Mouse (Mus musculus): ENCODE measurements around the gene Mks1.
A peak's percentile ranks its signal among the peaks of the same experiment; 100 is the strongest.

The Mks1 gene

GRCm38 (mm10) chr11:87879826-87880225 lies 26.8 kb downstream of the Mks1 start:
- no peak for DNase-seq

DNA sequence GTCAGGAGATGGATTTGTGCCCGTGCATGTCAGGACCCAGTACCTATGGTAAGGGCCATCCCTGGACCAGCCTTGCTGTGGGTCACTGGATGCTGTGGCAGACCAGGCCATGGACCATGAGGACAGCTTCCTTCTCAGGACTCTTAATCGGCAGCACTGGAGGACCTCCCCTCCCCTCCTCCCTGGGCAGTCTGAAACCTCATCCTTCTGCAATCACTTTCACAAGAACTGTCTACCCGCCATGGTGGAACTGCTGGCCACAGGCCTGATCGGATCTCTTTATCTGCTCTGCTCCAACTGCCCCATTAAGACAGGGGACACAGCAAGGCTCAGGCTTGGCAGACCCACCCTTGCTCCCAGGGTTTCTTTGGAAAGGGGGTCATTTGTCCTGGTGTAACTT lies 28.7 kb downstream of the Mks1 start:
- no peak for DNase-seq

GRCm38 (mm10) chr11:87883493-87883892 lies 30.5 kb downstream of the Mks1 start:
- DNase-seq: peak in 1 of 2 experiments; percentile 21

GRCm38 (mm10) chr11:87884856-87885255 lies 31.8 kb downstream of the Mks1 start:
- no peak for DNase-seq

DNA sequence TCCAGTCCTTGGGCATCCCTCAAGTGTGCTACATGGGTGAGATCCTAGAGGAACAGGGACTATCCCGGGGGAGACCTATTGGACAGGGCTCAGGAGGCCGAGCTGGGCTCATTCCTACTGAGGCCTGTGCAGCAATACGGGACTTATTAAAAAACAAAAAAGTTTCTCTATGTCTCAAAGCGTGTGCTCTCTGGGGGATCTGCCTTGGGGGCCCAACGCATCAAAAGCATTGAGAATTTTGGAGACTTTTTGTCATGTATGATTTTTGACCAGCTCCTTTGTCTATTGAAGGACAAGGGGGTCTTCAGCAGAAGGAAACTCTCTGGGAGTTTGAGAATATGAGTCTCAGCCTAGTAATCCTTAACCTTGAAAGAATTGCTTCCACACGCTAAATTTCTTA lies 39.2 kb downstream of the Mks1 start, which contains the start of gene Olfr462:
Gene Olfr462 (minus strand): TSS at position 101 of the 400 bp plus-strand sequence.
- DNase-seq: no peak

DNA sequence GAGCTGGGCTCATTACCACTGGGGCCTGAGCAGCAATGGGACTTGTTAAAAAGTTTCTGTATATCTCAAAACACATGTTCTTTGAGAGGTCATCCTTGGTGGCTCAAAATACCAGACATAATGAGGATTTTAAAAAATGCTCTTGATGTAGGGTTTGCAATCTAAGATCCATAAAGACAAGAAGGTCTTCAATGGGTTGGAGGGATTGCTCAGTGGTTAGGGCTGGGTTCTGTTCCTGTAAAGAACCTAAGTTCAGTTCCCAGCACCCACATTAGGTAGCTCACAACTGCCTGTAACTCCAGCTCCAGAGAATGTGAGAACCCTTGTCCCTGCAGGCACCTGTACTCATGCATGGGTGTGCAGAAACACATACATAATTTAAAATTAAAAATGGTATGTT lies 44.3 kb downstream of the Mks1 start, which contains the start of gene Olfr463:
Gene Olfr463 (minus strand): TSS at position 101 of the 400 bp plus-strand sequence.
- DNase-seq: no peak

DNA sequence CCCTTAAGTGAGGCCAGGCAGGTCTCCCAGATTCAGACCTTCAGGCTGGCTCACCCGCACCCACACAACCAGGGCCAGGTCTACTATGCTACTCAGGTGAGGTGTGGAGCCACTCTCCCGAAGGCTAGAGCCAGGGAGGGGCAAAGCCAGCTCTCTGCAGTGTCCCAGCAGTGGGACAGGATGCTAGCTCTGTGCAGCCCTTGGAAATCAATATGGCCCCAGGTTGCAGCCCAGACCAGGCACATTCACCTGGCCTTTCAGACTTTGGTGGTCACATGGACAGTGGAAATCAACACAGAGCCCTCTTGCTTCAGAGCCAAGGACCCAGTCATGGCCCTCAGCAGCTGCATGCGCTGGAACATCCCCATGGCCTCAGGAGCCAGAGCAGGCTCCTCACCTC lies 51.3 kb downstream of the Mks1 start:
- no peak for DNase-seq

Data from kidney, postnatal 4 days (tissue).